Mouse (Mus musculus): Measurements from ENCODE around the gene Tnfaip8l2.
"Not testable (repeated sequence)": the region's sequence is repeated elsewhere in the genome, so short reads cannot be mapped to it uniquely, and the experiment has no call there.

Gene Tnfaip8l2

GRCm38 (mm10) chr3:95159987-95160963 lies 18.1 kb upstream of the Tnfaip8l2 start, which contains the start of gene Sema6c:
Gene Sema6c (plus strand): TSS chr3:95160457.
- peak; percentile 91 for DNase-seq (ENCODE audit: low spot score)

GRCm38 (mm10) chr3:95159511-95159986 lies 17.4 kb upstream of the Tnfaip8l2 start:
- no peak for DNase-seq (ENCODE audit: low spot score)

GRCm38 (mm10) chr3:95153874-95154273 lies 11.7 kb upstream of the Tnfaip8l2 start:
- peak; percentile 53 for DNase-seq (ENCODE audit: low spot score)

GRCm38 (mm10) chr3:95147924-95148323 lies 5.8 kb upstream of the Tnfaip8l2 start:
- no peak for DNase-seq (ENCODE audit: low spot score)

GRCm38 (mm10) chr3:95142617-95143011 lies 454 bp upstream of the Tnfaip8l2 start:
- DNase-seq (ENCODE audit: low spot score): peak; percentile 89

GRCm38 (mm10) chr3:95141474-95141873 lies 686 bp downstream of the Tnfaip8l2 start:
- DNase-seq (ENCODE audit: low spot score): no peak

GRCm38 (mm10) chr3:95140795-95141194 lies 1.4 kb downstream of the Tnfaip8l2 start:
- DNase-seq (ENCODE audit: low spot score): no peak

- DNase-seq (ENCODE audit: low spot score): no peak
These were observed 1.9 kb downstream of the Tnfaip8l2 start for GRCm38 (mm10) chr3:95140289-95140595.

GRCm38 (mm10) chr3:95139586-95140288 lies 2.4 kb downstream of the Tnfaip8l2 start:
- no peak for DNase-seq (ENCODE audit: low spot score)

GRCm38 (mm10) chr3:95136336-95136735 lies 5.8 kb downstream of the Tnfaip8l2 start:
- DNase-seq (ENCODE audit: low spot score): no peak

GRCm38 (mm10) chr3:95135433-95136052 lies 6.6 kb downstream of the Tnfaip8l2 start:
- no peak for DNase-seq (ENCODE audit: low spot score)

- DNase-seq (ENCODE audit: low spot score): peak; percentile 65
These were observed 7.1 kb downstream of the Tnfaip8l2 start for GRCm38 (mm10) chr3:95135023-95135422.

GRCm38 (mm10) chr3:95134133-95134532 lies 8.0 kb downstream of the Tnfaip8l2 start:
- not testable (repeated sequence) for DNase-seq (ENCODE audit: low spot score)

- DNase-seq (ENCODE audit: low spot score): peak; percentile 94
These were observed 8.5 kb downstream of the Tnfaip8l2 start, which contains the start of the genes Scnm1 and Lysmd1 for GRCm38 (mm10) chr3:95133680-95134101. Gene Scnm1 (minus strand): TSS chr3:95134011. Gene Lysmd1 (plus strand): TSS chr3:95134088.

GRCm38 (mm10) chr3:95133176-95133575 lies 9.0 kb downstream of the Tnfaip8l2 start:
- DNase-seq (ENCODE audit: low spot score): no peak

GRCm38 (mm10) chr3:95132389-95132788 lies 9.8 kb downstream of the Tnfaip8l2 start:
- DNase-seq (ENCODE audit: low spot score): not testable (repeated sequence)

GRCm38 (mm10) chr3:95130081-95130480 lies 12.1 kb downstream of the Tnfaip8l2 start:
- DNase-seq (ENCODE audit: low spot score): no peak

GRCm38 (mm10) chr3:95129226-95129651 lies 12.9 kb downstream of the Tnfaip8l2 start:
- no peak for DNase-seq (ENCODE audit: low spot score)

- peak; percentile 55 for DNase-seq (ENCODE audit: low spot score)
These were observed 17.2 kb downstream of the Tnfaip8l2 start for GRCm38 (mm10) chr3:95124972-95125371.

- no peak for DNase-seq (ENCODE audit: low spot score)
These were observed 17.9 kb downstream of the Tnfaip8l2 start, which contains the start of gene Tmod4 for GRCm38 (mm10) chr3:95124246-95124645. Gene Tmod4 (plus strand): TSS chr3:95124476.

- no peak for DNase-seq (ENCODE audit: low spot score)
These were observed 20.6 kb downstream of the Tnfaip8l2 start for GRCm38 (mm10) chr3:95121580-95121979.

GRCm38 (mm10) chr3:95117751-95118150 lies 24.4 kb downstream of the Tnfaip8l2 start:
- no peak for DNase-seq (ENCODE audit: low spot score)
